Mouse (Mus musculus) hindbrain, postnatal 0 days (tissue): ENCODE measurements at regions not wholly inside any gene's neighbourhood (a gene's known extent, or its start where the extent isn't known, plus 50 kb on each side); places are given as distances from the start of the nearest gene placed in this dataset.

Experiments used
- ATAC-seq: fragments of 200-750 bp; cut with Nextera tagmentation; 2 replicates; pipeline ENCODE4 v1.8.0; 2017; ENCODE audit warnings: mild to moderate bottlenecking, moderate TSS enrichment, moderate library complexity
- DNase-seq: peaks from one replicate; pipeline ENCODE4 v3.0.0-alpha.2; 2015; ENCODE audit warnings: low spot score
- H3K27ac ChIP-seq: fragments of 300-500 bp; sonication (generic); 2 replicates; pipeline ENCODE4 v1.5.1; 2014; ENCODE audit warnings: mild to moderate bottlenecking
- H3K27me3 ChIP-seq: fragments of 300-500 bp; sonication (generic); 2 replicates; pipeline ENCODE4 v1.6.1; 2014; ENCODE audit warnings: low read length, mixed read lengths; ENCODE audit not compliant: insufficient read depth
- H3K36me3 ChIP-seq: fragments of 300-500 bp; sonication (generic); 2 replicates; pipeline ENCODE4 v1.6.1; 2014; ENCODE audit warnings: low read length, mixed read lengths; ENCODE audit not compliant: insufficient read depth
- H3K4me1 ChIP-seq: fragments of 300-500 bp; sonication (generic); 2 replicates; pipeline ENCODE4 v1.6.1; 2014; ENCODE audit warnings: antibody characterized with exemption, low read length, mixed read lengths; ENCODE audit not compliant: insufficient read depth
- H3K4me2 ChIP-seq: fragments of 300-500 bp; sonication (generic); 2 replicates; pipeline ENCODE4 v1.6.1; 2014; ENCODE audit warnings: low read depth, mild to moderate bottlenecking, low read length, moderate library complexity, mixed read lengths
- H3K4me3 ChIP-seq: fragments of 300-500 bp; sonication (generic); 2 replicates; pipeline ENCODE4 v1.5.1; 2014; ENCODE audit warnings: low read length
- H3K9ac ChIP-seq: fragments of 300-500 bp; sonication (generic); replicated peaks from 2 replicates; pipeline ENCODE4 v1.6.1; 2014; ENCODE audit warnings: mild to moderate bottlenecking, low read length, moderate library complexity, mixed read lengths
- H3K9me3 ChIP-seq: fragments of 300-500 bp; sonication (generic); 2 replicates; pipeline ENCODE4 v1.6.1; 2016; ENCODE audit warnings: low read length, mixed read lengths
- CTCF ChIP-seq: IDR thresholded peaks from 2 replicates; pipeline ENCODE4 v1.5.1; 2016; ENCODE audit warnings: antibody characterized with exemption, control low read depth, low read depth
- WGBS: fragments of 180-500 bp; shearing (Covaris S2); extraction: QIAGEN DNeasy Blood & Tissue Kit; methylation state at CpG from one replicate; pipeline ENCODE4 v1.1.7; 2014; 5-methylcytosine and 5-hydroxymethylcytosine counted together

DNA sequence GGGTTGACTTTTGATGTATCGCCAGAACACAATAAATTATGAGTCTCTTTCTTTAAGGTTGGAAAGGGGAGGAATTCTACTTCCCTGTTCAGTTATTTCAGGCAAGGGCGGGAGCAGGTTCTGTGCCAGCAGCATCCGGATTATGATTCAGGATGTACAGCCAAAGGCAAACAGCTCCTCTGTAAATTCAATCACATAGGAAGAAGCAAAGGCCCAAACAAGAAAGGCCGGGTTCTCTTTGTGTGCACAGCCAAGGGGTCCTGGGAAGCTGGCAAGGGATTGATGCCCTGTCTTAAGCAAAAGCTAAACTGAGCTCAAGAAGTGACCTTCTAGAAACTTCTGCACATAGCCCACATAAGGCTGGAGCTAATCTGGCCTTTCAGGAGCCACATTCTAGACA lies 135.9 kb upstream of the Hes1 start:
- Histone ChIP-seq H3K4me2 (no peak overlapping the region), H3K27me3 (no peaks in the 10 kb centered on the region), H3K27ac (no peak overlapping the region), H3K4me3 (no peak overlapping the region), H3K36me3 (no peaks in the 10 kb centered on the region), H3K9me3 (no peaks in the 10 kb centered on the region), H3K4me1 (no peaks in the 10 kb centered on the region), H3K9ac (no peak overlapping the region)
- no peak for TF ChIP-seq CTCF
- no peak for ATAC-seq
- 81% methylated on average over 4 of the region's 4 CpGs for WGBS
- DNase-seq = no peak

DNA sequence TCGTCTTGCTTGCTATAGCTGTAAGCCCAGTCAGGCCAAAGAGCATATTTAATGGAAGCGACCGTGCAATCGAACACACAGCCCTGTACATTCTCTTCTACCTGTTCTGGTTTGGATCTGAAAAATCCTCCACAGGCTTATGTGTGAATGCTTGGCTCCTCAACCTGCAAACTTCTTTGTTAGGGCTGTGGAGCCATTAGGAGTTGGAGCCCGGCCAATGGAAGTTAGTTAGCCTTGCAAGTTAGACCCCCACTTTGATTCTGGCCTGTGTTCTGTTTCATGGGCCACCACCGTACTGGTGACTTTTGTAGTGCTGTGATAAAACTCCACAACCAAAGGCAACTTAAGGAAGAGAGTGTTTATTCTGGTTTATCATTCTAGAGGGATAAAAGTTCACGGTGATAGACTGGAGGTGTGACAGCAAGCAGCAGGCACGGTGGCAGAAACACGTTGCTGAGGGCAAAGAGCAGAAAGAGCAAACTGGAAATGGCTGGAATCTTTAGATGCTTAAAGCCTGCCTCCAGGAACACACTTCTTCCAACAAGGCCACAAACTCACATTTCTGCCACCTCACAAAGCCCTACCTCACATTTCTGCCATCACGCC lies 132.3 kb upstream of the Hes1 start:
- Histone ChIP-seq H3K9ac (no peak overlapping the region), H3K4me1 (no peaks in the 10 kb centered on the region), H3K4me3 (no peak overlapping the region), H3K36me3 (no peaks in the 10 kb centered on the region), H3K4me2 (no peak overlapping the region), H3K27me3 (no peaks in the 10 kb centered on the region), H3K27ac (no peak overlapping the region), H3K9me3 (no peaks in the 10 kb centered on the region)
- TF ChIP-seq CTCF = no peak
- WGBS = 78% methylated on average over 10 of the region's 10 CpGs
- DNase-seq = no peak
- ATAC-seq = no peak

DNA sequence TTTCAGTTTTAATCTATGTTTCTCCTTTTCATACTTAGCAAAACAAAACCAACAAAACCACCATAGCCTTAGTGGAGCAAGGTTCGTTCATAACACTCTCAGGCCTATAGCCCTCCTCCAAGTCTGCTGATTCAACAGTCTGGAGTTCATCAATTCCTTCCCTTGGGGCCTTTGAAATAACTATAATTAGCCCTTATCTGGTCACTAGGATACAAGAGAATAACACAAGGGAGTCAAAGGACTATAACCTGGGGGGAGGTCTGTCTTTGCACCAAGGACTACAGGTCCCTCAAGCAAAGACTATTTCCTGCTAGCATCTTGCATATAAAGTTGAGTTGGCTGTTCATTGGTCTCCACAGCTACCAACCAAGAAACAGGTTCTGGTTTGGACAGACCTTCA lies 129.5 kb upstream of the Hes1 start:
- DNase-seq (no peak), ATAC-seq (no peak)
- Histone ChIP-seq H3K4me2 (no peak overlapping the region), H3K36me3 (no peaks in the 10 kb centered on the region), H3K9me3 (no peaks in the 10 kb centered on the region), H3K27me3 (no peaks in the 10 kb centered on the region), H3K4me1 (no peaks in the 10 kb centered on the region), H3K27ac (no peak overlapping the region), H3K4me3 (no peak overlapping the region), H3K9ac (no peak overlapping the region)
- TF ChIP-seq CTCF = no peak
- WGBS = 85% methylated on average over 1 of the region's 1 CpGs

DNA sequence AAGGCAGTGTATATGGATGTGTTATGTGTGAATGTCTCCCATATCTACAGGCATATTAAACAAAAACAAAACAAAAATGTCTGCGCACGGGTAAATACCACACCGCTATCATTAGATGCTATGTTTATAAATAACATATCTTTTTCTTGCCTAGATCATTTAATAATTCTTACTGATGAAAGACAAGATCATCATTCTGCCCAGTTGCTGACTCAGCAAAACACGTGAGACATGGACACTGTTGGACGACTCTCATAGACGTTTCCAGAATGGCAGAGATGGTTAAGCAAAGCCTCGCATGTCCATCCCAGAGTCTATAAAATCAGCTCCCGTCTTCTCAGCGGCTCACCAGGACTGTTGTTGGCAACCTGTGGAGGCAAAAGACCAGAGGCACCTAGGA lies 125.5 kb upstream of the Hes1 start:
- H3K36me3 ChIP-seq = no peaks in the 10 kb centered on the region
- WGBS = 95% methylated on average over 9 of the region's 9 CpGs

DNA sequence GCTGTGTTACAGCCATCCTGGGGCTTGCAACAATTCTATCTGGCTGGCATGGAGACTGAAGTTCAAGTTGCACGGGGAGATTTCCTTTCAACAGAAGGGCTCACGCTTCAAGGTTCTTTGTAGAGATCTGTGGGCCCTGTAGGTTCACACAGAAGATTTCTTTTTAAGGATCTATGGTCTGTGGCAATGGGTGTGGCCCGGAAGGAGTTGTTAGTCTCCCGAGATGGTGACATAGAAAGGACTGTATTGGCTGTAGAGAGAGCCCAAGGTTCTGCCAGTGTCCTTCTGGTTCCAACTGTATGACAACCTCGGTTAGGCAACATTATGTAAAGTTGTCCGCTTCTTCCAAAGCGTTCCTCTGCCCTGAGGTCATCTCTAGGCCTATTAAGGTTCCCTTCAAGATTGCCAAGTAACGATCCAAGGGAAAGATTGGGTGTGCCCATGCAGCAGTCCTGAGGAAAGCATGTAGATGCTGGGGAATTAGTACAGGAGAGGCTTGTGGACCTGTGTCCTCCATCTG lies 124.8 kb upstream of the Hes1 start:
- Histone ChIP-seq H3K4me2 (no peak overlapping the region), H3K27me3 (no peaks in the 10 kb centered on the region), H3K27ac (no peak overlapping the region), H3K4me3 (no peak overlapping the region), H3K9ac (no peak overlapping the region), H3K4me1 (no peaks in the 10 kb centered on the region), H3K9me3 (no peaks in the 10 kb centered on the region), H3K36me3 (no peaks in the 10 kb centered on the region)
- ATAC-seq (no peak), DNase-seq (no peak)
- TF ChIP-seq CTCF = no peak
- WGBS = 90% methylated on average over 8 of the region's 8 CpGs

More for the DNA sequence above, 125.5 kb upstream of the Hes1 start:
- Histone ChIP-seq H3K4me2 (no peak overlapping the region), H3K27ac (no peak overlapping the region), H3K9ac (no peak overlapping the region), H3K4me1 (no peaks in the 10 kb centered on the region), H3K9me3 (no peaks in the 10 kb centered on the region), H3K27me3 (no peaks in the 10 kb centered on the region), H3K4me3 (no peak overlapping the region)
- DNase-seq = no peak
- TF ChIP-seq CTCF = no peak
- no peak for ATAC-seq

DNA sequence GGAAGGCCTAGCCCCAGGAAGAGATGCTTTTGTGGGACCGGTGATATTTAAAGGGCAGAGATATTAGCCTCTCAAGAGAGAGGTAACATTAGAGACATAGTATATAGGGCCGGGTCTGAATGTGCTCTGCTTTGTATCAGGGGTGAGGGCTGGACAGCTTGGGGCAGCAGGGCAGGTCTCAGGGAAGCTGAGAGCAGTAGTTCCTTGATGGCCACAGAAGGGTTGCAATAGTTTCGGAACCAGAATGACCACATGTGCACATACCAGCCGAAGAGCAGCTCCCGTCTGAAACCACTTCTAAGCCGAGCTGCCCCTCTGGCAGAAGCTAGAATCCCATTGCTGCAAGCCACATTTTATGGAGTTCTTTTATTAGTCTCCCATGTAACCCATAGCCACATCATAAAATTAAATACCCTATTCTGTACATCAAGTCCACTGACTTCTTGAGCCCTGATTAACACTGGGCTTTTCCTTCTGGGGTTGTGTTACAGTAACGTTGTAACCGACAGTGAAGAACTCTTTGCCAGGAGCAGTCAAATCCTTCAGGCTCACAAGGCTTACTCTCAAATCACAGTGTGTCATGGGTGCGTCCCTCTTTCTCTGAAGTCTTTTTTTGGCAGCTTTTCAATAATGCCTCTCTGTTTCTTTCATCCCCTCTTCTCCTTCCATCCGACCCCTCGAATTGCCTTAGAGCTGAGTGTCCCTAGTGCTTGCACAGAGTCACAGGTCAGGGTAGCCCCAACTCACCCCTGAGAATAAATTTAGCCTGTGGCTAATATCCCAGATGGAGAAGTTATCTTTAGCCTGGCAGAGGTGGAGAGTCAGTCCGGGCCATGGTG lies 124.1 kb upstream of the Hes1 start:
- H3K4me2 ChIP-seq = no peak overlapping the region
- DNase-seq = no peak
- H3K36me3 ChIP-seq = no peaks in the 10 kb centered on the region
- no peak overlapping the region for H3K4me3 ChIP-seq
- H3K4me1 ChIP-seq = no peaks in the 10 kb centered on the region
- H3K27ac ChIP-seq = no peak overlapping the region
- no peaks in the 10 kb centered on the region for H3K27me3 ChIP-seq
- WGBS = 68% methylated on average over 12 of the region's 12 CpGs
- no peak for ATAC-seq
- TF ChIP-seq CTCF = no peak
- no peak overlapping the region for H3K9ac ChIP-seq
- H3K9me3 ChIP-seq = no peaks in the 10 kb centered on the region

DNA sequence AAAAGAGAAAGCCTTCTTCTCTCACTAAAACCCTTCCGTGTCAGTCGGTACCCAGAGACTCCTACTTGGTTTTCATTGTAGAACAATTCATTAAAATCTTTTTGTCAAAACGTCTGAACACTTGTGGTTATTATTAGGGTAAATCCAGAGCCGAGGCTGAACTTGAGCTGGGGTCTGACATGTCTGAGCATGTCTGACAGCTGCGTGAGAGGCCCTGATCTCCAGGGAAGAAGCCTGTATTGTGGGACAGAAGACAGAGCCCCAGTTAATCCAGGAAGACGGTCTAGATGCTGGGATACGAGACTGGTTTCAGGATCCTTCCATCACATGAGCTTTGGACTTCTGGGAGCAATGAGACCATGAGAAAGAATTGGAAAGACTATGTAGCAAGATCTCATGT lies 122.1 kb upstream of the Hes1 start:
- Histone ChIP-seq H3K27me3 (no peaks in the 10 kb centered on the region), H3K4me2 (no peak overlapping the region), H3K4me3 (no peak overlapping the region), H3K9me3 (no peaks in the 10 kb centered on the region), H3K9ac (no peak overlapping the region), H3K4me1 (peaks cover 9% of the 10 kb centered on the region; the same call in 1 of the 2 replicates), H3K36me3 (no peaks in the 10 kb centered on the region), H3K27ac (no peak overlapping the region)
- 67% methylated on average over 7 of the region's 7 CpGs for WGBS
- ATAC-seq = no peak
- no peak for DNase-seq
- no peak for TF ChIP-seq CTCF
